Mouse (Mus musculus) lung, postnatal 0 days (tissue): ENCODE measurements around the gene Usp4.

ENCODE experiments used
- CTCF ChIP-seq: IDR thresholded peaks from 2 replicates; pipeline ENCODE4 v1.5.1; 2016; ENCODE audit warnings: antibody characterized with exemption, mild to moderate bottlenecking
- EP300 ChIP-seq: IDR thresholded peaks from 2 replicates; pipeline ENCODE4 v1.6.1; 2016; ENCODE audit warnings: antibody characterized with exemption, mild to moderate bottlenecking, control low read depth

- TF ChIP-seq CTCF (no peak), EP300 (no peak)
Observed at GRCm38 (mm10) chr9:108404451-108404850, 56.8 kb downstream of the Usp4 start.
